Mouse (Mus musculus) CD4-positive, CD25-positive, alpha-beta regulatory T cell, adult 4 months (primary cell): ENCODE measurements around the gene Ddx21. TPM values are rescaled to one million over a fixed set of nuclear protein-coding genes. Genes with fewer than 3 reads are reported as not detected.
A peak's percentile ranks its signal among the peaks of the same experiment; 100 is the strongest.

Experiments
- ATAC-seq: one replicate; pipeline ENCODE4 v1.8.0; 2017
- polyA plus RNA-seq, 2 experiments: library from polyadenylated mRNA; unstranded; fragments of 100-300 nt; shearing (Covaris generic); gene quantifications; one replicate each; pipeline ENCODE4 v1.2.1; 2017

Ddx21 gene
- polyA plus RNA-seq, 2 experiments from 2014 or later = 56.3 to 58.8 TPM

- no peak for ATAC-seq
Observed at GRCm38 (mm10) chr10:62570126-62570871, 31.8 kb downstream of the Ddx21 start.

DNA sequence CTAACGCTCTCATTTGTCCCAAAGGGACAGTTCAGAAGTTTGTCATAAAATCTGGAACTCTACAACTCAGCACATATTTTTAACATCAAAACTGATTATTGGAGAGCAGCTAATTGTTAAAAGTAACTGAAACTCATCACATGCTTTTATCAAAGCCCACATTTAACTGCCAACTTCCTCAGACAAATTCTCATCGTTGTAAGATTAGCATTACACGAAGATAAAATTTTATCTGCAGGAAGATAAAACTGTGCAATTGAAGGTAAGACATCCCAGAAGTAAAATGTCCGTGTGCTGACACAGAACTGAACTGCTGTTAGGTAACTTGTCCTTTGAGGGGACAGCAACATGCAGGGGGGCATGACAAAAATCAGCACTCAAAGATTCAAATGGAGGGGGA lies 33.2 kb downstream of the Ddx21 start:
- ATAC-seq = no peak

DNA sequence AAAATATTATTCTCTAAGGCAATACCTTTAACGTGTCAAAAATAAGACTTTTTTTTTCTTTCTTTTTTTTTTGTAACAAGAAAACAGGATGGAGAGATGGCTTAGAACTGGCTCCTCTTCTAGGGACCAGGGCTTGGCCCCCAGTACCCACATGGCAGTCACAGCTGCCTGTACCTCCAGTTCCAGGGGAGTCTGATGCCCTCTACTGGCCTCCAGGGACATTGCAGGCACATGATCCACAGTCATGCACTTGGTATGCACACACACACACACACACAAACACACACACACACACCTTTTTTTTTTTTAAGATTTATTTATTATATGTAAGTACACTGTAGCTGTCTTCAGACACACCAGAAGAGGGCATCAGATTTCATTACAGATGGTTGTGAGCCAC lies 44.3 kb downstream of the Ddx21 start:
- no peak for ATAC-seq

DNA sequence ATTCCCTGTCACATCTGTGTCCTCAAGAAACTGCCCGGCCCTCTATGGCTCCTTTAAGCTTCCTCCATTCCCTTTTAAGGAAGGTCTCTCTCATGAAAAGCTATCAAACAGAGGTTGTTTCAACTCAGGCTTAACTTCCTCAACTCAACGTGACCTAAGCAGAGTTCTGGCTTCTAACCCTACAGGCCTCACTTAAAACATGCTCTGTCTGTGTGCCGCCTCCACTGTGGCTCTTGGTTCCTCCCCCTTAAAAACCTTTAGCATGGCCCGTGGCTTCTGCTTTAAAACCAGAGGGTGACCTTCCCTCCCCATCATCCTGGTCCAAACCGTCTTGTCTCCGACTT lies 45.6 kb downstream of the Ddx21 start:
- no peak for ATAC-seq

DNA sequence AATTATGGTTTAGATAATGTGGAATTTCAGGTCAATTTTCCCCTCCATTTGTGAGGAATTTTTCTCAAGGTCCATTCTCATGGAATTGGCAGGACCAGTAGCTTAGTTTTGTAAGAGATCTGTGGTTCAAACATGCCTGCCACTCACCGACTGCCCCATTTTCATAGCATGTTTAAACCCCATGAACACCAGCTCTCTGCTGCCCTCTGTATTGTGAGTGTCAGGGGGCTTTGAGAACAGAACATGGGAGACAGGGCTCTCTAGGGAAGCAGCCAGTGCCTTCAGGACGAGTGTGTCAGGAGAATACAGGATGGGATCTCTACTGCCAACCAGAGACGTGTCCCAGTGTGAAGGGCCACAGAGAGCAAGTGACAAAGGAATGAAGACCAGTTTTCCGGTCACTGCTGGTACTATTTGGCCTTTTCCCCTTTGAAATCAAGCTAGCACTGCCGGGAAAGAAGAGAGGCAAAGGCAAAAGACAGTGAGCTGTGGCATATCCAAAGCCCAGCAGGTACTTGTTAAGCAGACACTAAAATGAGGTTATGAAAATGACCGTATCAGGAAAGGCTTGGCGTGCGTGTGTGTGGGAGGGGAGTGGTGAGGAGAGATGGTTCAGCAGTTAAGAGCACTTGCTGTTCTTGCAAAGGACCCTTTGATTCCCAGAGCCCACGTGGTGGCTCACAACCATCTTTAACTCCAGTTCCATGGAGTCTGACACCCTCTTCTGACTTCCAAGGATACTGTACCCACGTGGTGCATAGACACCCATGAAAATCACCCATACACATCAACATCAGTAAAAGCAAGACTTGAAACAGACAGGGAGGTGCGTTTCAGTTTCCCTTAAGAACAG lies 46.1 kb downstream of the Ddx21 start:
- no peak for ATAC-seq

DNA sequence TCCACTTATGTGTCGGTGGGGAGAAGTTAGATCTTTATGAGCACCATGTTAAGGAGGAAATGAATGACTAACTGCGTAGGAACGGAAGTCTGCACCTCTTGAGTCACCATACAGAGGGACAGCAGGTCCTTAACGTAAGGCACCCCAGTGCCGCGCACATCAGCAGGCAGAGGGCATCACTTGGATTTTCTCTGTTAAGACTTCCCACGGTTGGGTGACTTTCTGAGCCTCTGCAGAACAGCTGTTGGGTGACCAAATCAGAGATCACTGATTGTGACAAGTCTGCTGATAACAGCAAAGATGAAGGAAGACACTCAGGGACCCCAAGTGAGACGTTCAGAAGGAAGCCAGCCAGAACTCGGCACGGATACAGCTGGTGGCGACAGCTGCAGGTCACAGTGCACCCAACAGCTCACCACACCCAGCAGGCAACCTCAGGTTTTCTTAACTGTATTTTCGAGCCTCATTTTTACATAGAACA lies 48.4 kb downstream of the Ddx21 start:
- ATAC-seq = peak; percentile 85

DNA sequence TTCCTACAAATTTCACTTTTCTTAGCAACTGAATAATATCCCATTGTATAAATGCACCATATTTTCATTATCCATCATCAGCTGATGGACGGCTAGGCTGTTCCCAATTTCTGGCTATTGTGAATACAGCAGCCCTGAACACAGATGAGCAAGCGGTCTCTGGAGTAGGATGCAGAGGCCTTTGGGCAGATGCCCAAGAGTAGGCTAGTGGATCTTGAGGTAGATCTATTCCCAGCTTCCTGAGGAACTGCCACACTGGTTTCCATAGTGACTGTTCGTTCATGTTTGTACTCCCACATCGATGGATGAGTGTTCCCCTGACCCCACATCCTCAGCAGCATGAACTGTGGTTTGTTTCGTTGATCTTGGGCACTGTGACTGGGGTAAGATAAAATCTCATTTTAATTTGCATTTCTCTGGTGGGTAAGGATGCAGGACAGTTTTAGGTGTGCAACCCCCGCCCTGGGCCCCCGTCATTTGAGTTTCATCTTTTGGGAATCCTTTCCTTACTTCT lies 51.2 kb downstream of the Ddx21 start:
- no peak for ATAC-seq

DNA sequence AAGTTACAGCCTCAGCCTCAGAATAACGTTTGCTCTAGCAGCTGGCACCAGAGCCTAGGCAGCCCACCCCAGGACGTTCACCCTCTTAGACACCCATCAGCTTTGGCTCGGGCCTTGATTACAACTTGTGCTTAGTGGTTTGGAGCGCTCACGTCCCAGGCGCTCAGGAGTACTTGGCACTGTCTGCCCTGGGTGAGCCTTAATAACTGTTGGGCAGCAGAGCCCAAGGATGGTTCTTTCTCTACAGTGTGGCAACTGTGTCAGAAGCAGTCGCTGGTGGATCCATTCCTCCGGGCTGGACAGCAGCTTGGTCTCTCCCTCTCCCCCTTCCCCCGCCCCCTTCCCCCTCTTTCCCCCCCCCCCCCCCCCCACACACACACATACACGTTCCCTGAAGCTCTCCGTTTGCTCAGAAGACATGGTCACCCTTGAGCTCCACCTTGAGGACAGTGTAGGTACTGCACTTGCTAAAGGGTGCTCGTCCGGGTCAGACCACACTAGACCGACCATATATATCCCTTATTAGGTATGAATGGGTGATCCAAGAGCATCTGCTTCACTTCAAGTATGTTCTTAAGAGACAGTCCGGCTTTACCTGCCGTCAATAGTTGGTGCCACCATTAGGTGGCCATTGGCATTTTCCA lies 52.4 kb downstream of the Ddx21 start:
- peak; percentile 53 for ATAC-seq

- ATAC-seq = no peak
Observed at GRCm38 (mm10) chr10:62546441-62546840, 55.6 kb downstream of the Ddx21 start.

- ATAC-seq = no peak
Observed at GRCm38 (mm10) chr10:62545759-62546158, 56.3 kb downstream of the Ddx21 start.

- ATAC-seq = peak; percentile 22
Observed at GRCm38 (mm10) chr10:62544316-62544715, 57.8 kb downstream of the Ddx21 start.

GRCm38 (mm10) chr10:62543399-62543808 lies 58.7 kb downstream of the Ddx21 start:
- peak; percentile 88 for ATAC-seq

DNA sequence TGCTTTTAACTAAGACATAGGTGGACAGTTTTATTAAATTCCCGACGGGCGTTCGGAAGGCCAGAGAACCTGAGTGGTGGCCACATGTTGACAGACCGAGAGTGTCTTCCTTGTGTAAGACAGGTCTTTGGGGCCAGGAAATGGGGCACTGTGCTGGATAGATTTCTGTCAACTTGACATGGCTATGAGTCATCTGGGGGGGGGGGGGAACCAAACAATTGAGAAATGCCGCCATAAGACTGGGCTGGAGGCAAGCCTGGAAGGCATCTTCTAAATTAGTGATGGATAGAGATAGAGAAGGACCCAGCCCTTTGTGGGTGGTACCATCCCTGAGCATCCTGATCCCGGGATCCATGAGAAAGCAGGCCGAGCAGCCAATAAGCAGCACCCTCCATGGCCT lies 59.2 kb downstream of the Ddx21 start:
- peak; percentile 35 for ATAC-seq

DNA sequence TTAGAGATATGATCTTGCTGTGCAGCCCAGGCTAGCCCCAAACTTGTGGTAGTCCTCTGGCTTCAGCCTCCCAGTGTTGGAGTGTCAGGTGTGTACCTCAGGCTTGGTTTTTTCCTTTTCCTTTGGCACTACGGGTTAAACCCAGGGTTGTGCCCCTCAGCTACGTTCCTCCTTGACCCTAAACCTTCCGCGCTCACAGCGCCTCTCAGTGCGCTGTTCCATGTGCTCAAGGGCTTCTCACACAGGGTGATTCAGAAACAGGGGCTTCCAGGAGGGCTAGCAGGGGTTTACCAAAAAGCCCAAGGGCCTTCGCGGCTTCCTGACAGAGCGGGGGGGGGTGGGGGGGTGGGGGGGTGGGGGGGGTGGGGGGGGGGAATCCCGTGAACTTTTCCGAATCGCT lies 59.6 kb downstream of the Ddx21 start:
- no peak for ATAC-seq

DNA sequence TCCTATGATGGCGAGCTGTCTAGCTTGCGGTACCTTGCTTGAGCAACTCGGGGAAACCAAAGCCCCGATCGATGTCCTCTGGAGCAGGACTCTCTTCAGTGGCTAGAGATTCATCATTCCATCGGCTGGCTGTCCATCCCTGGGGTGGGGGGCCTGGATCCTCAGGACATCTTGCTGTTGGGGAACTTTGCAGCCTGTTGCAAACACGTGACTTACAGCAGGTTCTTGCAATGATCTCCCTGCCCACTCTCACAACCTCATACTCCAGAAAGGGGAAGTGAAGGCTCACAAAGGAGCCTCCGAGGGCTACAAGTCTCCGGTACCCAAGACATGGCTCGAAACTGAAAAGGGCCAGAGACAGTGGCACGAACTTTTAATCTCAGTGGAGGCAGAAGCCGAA lies 60.6 kb downstream of the Ddx21 start:
- ATAC-seq = no peak

GRCm38 (mm10) chr10:62540800-62541199 lies 61.3 kb downstream of the Ddx21 start:
- ATAC-seq = no peak

DNA sequence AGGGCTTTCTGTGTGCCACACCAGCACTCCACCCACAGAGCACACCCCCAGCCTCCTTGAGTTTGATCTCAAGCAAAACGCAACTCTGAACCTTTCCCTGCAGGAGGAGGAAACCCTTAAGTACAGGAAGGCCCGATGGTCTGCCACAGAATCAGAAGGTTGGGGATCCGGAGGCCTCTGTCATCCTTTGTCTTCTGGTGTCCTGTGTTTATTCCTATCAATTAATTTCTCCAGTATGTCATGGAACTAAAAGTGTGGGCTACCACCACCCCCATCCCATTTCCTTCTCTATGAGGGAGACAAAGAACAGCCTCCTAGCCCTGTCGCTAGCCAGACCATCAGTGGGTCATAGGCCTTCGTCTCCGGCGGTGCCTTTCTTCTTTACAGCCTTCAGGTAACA lies 67.6 kb downstream of the Ddx21 start:
- no peak for ATAC-seq

DNA sequence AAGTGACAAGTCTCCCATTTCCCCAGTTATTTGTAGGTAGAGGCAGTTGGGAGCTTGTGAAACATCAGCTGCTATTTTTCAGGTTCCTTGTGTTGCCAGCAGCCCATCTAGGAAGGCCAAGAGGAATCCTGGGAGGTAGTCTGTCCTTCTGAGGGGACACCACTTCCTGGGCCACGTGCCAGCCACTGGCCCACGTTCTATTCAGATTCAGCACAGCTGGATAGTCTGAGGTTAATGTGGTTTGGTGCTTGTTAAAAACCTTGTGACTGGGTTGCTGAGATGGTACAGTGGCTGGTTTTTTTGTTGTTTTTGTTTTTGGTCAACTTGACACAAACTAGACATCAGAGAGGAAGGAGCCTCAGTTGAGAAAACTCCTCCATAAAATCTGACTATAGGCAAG lies 69.2 kb downstream of the Ddx21 start:
- peak; percentile 23 for ATAC-seq

Other genes starting within 250 kb of the Ddx21 start
- gene Hk1, start 222.4 kb downstream of the Ddx21 start, polyA plus RNA-seq = 100 to 1,000 TPM in 1 of 2 experiments, 10 to 100 TPM in 1; 69.6 to 103 TPM
- not detected for gene Hkdc1, start 179.8 kb downstream of the Ddx21 start, polyA plus RNA-seq
- gene 4930507D05Rik, start 152.8 kb downstream of the Ddx21 start, polyA plus RNA-seq = not detected
- 10 to 100 TPM in 1 of 2 experiments, 1 to 10 TPM in 1; 8.4 to 11.7 TPM for gene Supv3l1, start 152.5 kb downstream of the Ddx21 start, polyA plus RNA-seq
- gene Vps26a, start 115.5 kb downstream of the Ddx21 start, polyA plus RNA-seq = 10 to 100 TPM; 70.9 to 80.0 TPM
- gene Srgn, start 74.8 kb downstream of the Ddx21 start, polyA plus RNA-seq = 1,000 to 10,000 TPM; 1,323 to 1,460 TPM
- gene Kif1bp, start 23.8 kb downstream of the Ddx21 start, polyA plus RNA-seq = 1 to 10 TPM; 2.7 to 5.4 TPM
- gene Ddx50, start 48.9 kb upstream of the Ddx21 start, polyA plus RNA-seq = 100 to 1,000 TPM in 1 of 2 experiments, 10 to 100 TPM in 1; 96.5 to 101 TPM
- gene Stox1, start 123.8 kb upstream of the Ddx21 start, polyA plus RNA-seq = 1 to 10 TPM; 2.2 to 3.2 TPM
- gene Ccar1, start 190.0 kb upstream of the Ddx21 start, polyA plus RNA-seq = 100 to 1,000 TPM; 113 to 124 TPM